Mouse (Mus musculus) lung, embryonic 16.5 days (tissue): ENCODE results near the gene Gria2. TPM values are rescaled to one million over a fixed set of nuclear protein-coding genes. Genes with fewer than 3 reads are reported as not detected.
A peak's percentile ranks its signal among the peaks of the same experiment; 100 is the strongest.

Source experiments
- ATAC-seq: fragments of 200-750 bp; cut with Nextera tagmentation; 2 replicates; pipeline ENCODE4 v1.8.0; 2017; ENCODE audit warnings: low read depth, mild to moderate bottlenecking, moderate library complexity
- H3K27ac ChIP-seq: fragments of 300-500 bp; sonication (generic); 2 replicates; pipeline ENCODE4 v1.5.1; 2014; ENCODE audit warnings: mild to moderate bottlenecking, control low read depth, low read length
- H3K27me3 ChIP-seq: fragments of 300-500 bp; sonication (generic); 2 replicates; pipeline ENCODE4 v1.6.1; 2014; ENCODE audit warnings: low read depth, low read length, mixed read lengths; ENCODE audit not compliant: control insufficient read depth, insufficient read depth
- H3K36me3 ChIP-seq: fragments of 300-500 bp; sonication (generic); 2 replicates; pipeline ENCODE4 v1.6.1; 2014; ENCODE audit warnings: low read length; ENCODE audit not compliant: control insufficient read depth, insufficient read depth
- H3K4me1 ChIP-seq: fragments of 300-500 bp; sonication (generic); replicated peaks from 2 replicates; pipeline ENCODE4 v1.6.1; 2014; ENCODE audit warnings: low read length, mixed read lengths; ENCODE audit not compliant: control insufficient read depth, insufficient read depth
- H3K4me2 ChIP-seq: fragments of 300-500 bp; sonication (generic); 2 replicates; pipeline ENCODE4 v1.6.1; 2014; ENCODE audit warnings: low read depth, low read length, control low read depth
- H3K4me3 ChIP-seq: fragments of 300-500 bp; sonication (generic); 2 replicates; pipeline ENCODE4 v1.5.1; 2014; ENCODE audit warnings: mild to moderate bottlenecking, low read length, control low read depth
- H3K9ac ChIP-seq: fragments of 300-500 bp; sonication (generic); 2 replicates; pipeline ENCODE4 v1.6.1; 2014; ENCODE audit warnings: low read length, control low read depth
- H3K9me3 ChIP-seq: fragments of 300-500 bp; sonication (generic); 2 replicates; pipeline ENCODE4 v1.6.1; 2016; ENCODE audit warnings: low read length; ENCODE audit not compliant: control insufficient read depth
- WGBS: fragments of 180-500 bp; shearing (Covaris S2); extraction: QIAGEN DNeasy Blood & Tissue Kit; methylation state at CpG from one replicate; pipeline ENCODE4 v1.1.7; 2014; 5-methylcytosine and 5-hydroxymethylcytosine counted together
- polyA plus RNA-seq: library from polyadenylated mRNA; unstranded; fragments of >200 nt; fragmentation: Nextera tagmentation; extraction: Ambion mirVana; gene quantifications from 2 replicates; pipeline ENCODE4 v1.2.1, GENCODE M21; 2015

The Gria2 gene
- polyA plus RNA-seq, 1 experiment from 2014 or later, result 0.26 TPM

- no peaks in the 10 kb centered on the region for H3K27me3 ChIP-seq
- no peak overlapping the region for H3K9ac ChIP-seq
- H3K27ac ChIP-seq, result no peak overlapping the region
- no peak overlapping the region for H3K4me2 ChIP-seq
- H3K36me3 ChIP-seq, result no peaks in the 10 kb centered on the region
- no peak overlapping the region for H3K4me3 ChIP-seq
- H3K4me1 ChIP-seq, result no peaks in the 10 kb centered on the region
- H3K9me3 ChIP-seq, result no peaks in the 10 kb centered on the region
- no peak for ATAC-seq
Measured at GRCm38 (mm10) chr3:80750786-80751185, 51.8 kb downstream of the Gria2 start.

GRCm38 (mm10) chr3:80725205-80725604 lies 77.4 kb downstream of the Gria2 start:
- Histone ChIP-seq H3K27me3 (no peaks in the 10 kb centered on the region), H3K4me3 (no peak overlapping the region), H3K36me3 (no peaks in the 10 kb centered on the region), H3K4me1 (no peaks in the 10 kb centered on the region), H3K27ac (no peak overlapping the region), H3K9me3 (no peaks in the 10 kb centered on the region), H3K4me2 (no peak overlapping the region), H3K9ac (no peak overlapping the region)
- ATAC-seq, result no peak
- 58% methylated on average over 3 of the region's 3 CpGs for WGBS

- Histone ChIP-seq H3K27ac (no peak overlapping the region), H3K4me1 (0 out of 2 replicates have a peak, but pooled peaks cover 2% of the 10 kb centered on the region), H3K27me3 (no peaks in the 10 kb centered on the region), H3K9ac (no peak overlapping the region), H3K4me3 (no peak overlapping the region), H3K36me3 (no peaks in the 10 kb centered on the region), H3K9me3 (no peaks in the 10 kb centered on the region), H3K4me2 (no peak overlapping the region)
- ATAC-seq, result no peak
- 29% methylated on average over 3 of the region's 3 CpGs for WGBS
Measured at GRCm38 (mm10) chr3:80713123-80713522, 89.5 kb downstream of the Gria2 start.

- no peak overlapping the region for H3K4me3 ChIP-seq
- H3K9me3 ChIP-seq, result no peaks in the 10 kb centered on the region
- H3K27ac ChIP-seq, result no peak overlapping the region
- no peaks in the 10 kb centered on the region for H3K36me3 ChIP-seq
- H3K4me2 ChIP-seq, result no peak overlapping the region
- H3K9ac ChIP-seq, result no peak overlapping the region
- H3K27me3 ChIP-seq, result no peaks in the 10 kb centered on the region
- ATAC-seq, result no peak
- H3K4me1 ChIP-seq, result 0 out of 2 replicates have a peak, but pooled peaks cover 2% of the 10 kb centered on the region
Measured at GRCm38 (mm10) chr3:80708992-80709391, 93.6 kb downstream of the Gria2 start.

GRCm38 (mm10) chr3:80702173-80702572 lies 100.5 kb downstream of the Gria2 start:
- ATAC-seq, result peak; percentile 83
- no peaks in the 10 kb centered on the region for H3K27me3 ChIP-seq
- no peaks in the 10 kb centered on the region for H3K36me3 ChIP-seq
- WGBS, result 60% methylated on average over 3 of the region's 3 CpGs
- no peaks in the 10 kb centered on the region for H3K9me3 ChIP-seq
- H3K4me1 ChIP-seq, result no peaks in the 10 kb centered on the region
- H3K4me2 ChIP-seq, result no peak overlapping the region
- H3K9ac ChIP-seq, result no peak overlapping the region
- no peak overlapping the region for H3K4me3 ChIP-seq
- H3K27ac ChIP-seq, result peak overlapping the region; percentile 37; the same call in 1 of the 2 replicates

- no peak for ATAC-seq
- 64% methylated on average over 4 of the region's 4 CpGs for WGBS
Measured at GRCm38 (mm10) chr3:80697523-80697922, 105.1 kb downstream of the Gria2 start.

GRCm38 (mm10) chr3:80694965-80695364 lies 107.7 kb downstream of the Gria2 start:
- no peak for ATAC-seq
- no peak overlapping the region for H3K27ac ChIP-seq
- H3K4me1 ChIP-seq, result no peaks in the 10 kb centered on the region
- H3K27me3 ChIP-seq, result no peaks in the 10 kb centered on the region
- H3K9me3 ChIP-seq, result no peaks in the 10 kb centered on the region
- no peaks in the 10 kb centered on the region for H3K36me3 ChIP-seq
- H3K4me2 ChIP-seq, result no peak overlapping the region
- 98% methylated on average over 8 of the region's 8 CpGs for WGBS
- no peak overlapping the region for H3K9ac ChIP-seq
- no peak overlapping the region for H3K4me3 ChIP-seq

More at GRCm38 (mm10) chr3:80697523-80697922, 105.1 kb downstream of the Gria2 start:
- H3K27me3 ChIP-seq, result no peaks in the 10 kb centered on the region
- H3K4me2 ChIP-seq, result no peak overlapping the region
- no peaks in the 10 kb centered on the region for H3K4me1 ChIP-seq
- no peak overlapping the region for H3K4me3 ChIP-seq
- no peak overlapping the region for H3K27ac ChIP-seq
- H3K9ac ChIP-seq, result no peak overlapping the region
- H3K9me3 ChIP-seq, result no peaks in the 10 kb centered on the region
- no peaks in the 10 kb centered on the region for H3K36me3 ChIP-seq

- H3K9me3 ChIP-seq, result no peaks in the 10 kb centered on the region
- H3K36me3 ChIP-seq, result no peaks in the 10 kb centered on the region
- WGBS, result 57% methylated on average over 5 of the region's 5 CpGs
- no peak overlapping the region for H3K27ac ChIP-seq
- H3K4me3 ChIP-seq, result no peak overlapping the region
- no peaks in the 10 kb centered on the region for H3K27me3 ChIP-seq
- no peaks in the 10 kb centered on the region for H3K4me1 ChIP-seq
- no peak overlapping the region for H3K4me2 ChIP-seq
- ATAC-seq, result no peak
- H3K9ac ChIP-seq, result no peak overlapping the region
Measured at GRCm38 (mm10) chr3:80665105-80665504, 137.5 kb downstream of the Gria2 start.

GRCm38 (mm10) chr3:80663293-80663692 lies 139.3 kb downstream of the Gria2 start:
- Histone ChIP-seq H3K27ac (no peak overlapping the region), H3K36me3 (no peaks in the 10 kb centered on the region), H3K4me1 (no peaks in the 10 kb centered on the region), H3K27me3 (no peaks in the 10 kb centered on the region), H3K9ac (no peak overlapping the region), H3K9me3 (no peaks in the 10 kb centered on the region), H3K4me2 (no peak overlapping the region), H3K4me3 (no peak overlapping the region)
- WGBS, result 40% methylated on average over 2 of the region's 2 CpGs
- no peak for ATAC-seq

GRCm38 (mm10) chr3:80661838-80662237 lies 140.8 kb downstream of the Gria2 start:
- no peak for ATAC-seq
- 39% methylated on average over 3 of the region's 3 CpGs for WGBS
- Histone ChIP-seq H3K9me3 (no peaks in the 10 kb centered on the region), H3K4me3 (no peak overlapping the region), H3K9ac (no peak overlapping the region), H3K4me1 (no peaks in the 10 kb centered on the region), H3K27me3 (no peaks in the 10 kb centered on the region), H3K27ac (no peak overlapping the region), H3K36me3 (no peaks in the 10 kb centered on the region), H3K4me2 (no peak overlapping the region)
